Comparison of ENCODE assay signal across 8 mouse cellular contexts in genomic region chr19:25407185-25407886, GRCm38 (mm10).
DNase-seq lines count a peak whose midpoint lies in the region; ATAC-seq lines count a peak whose summit lies in the region.

No protein-coding gene starts in this region.

- no peaks in the 10 kb centered on the region for H3K9me3 ChIP-seq in heart, embryonic 13.5 days
- H3K9me3 ChIP-seq in embryonic facial prominence, embryonic 12.5 days: no peaks in the 10 kb centered on the region
- no peaks in the 10 kb centered on the region for H3K9me3 ChIP-seq in intestine, embryonic 16.5 days (ENCODE audit: control insufficient read depth, low read length)
- no peaks in the 10 kb centered on the region for H3K9me3 ChIP-seq in midbrain, embryonic 14.5 days (ENCODE audit: control insufficient read depth, low read length)

- peaks cover 35% of the 10 kb centered on the region for H3K36me3 ChIP-seq in heart, embryonic 13.5 days
- peaks cover 29% of the 10 kb centered on the region for H3K36me3 ChIP-seq in embryonic facial prominence, embryonic 12.5 days
- H3K36me3 ChIP-seq in intestine, embryonic 16.5 days (ENCODE audit: control insufficient read depth, insufficient read depth, low read length): peaks cover 19% of the 10 kb centered on the region
- H3K36me3 ChIP-seq in midbrain, embryonic 14.5 days (ENCODE audit: control insufficient read depth, insufficient read depth, low read length): no peaks in the 10 kb centered on the region

- peaks cover 88% of the 10 kb centered on the region for H3K4me1 ChIP-seq in heart, embryonic 13.5 days
- H3K4me1 ChIP-seq in embryonic facial prominence, embryonic 12.5 days: peaks cover 26% of the 10 kb centered on the region
- H3K4me1 ChIP-seq in intestine, embryonic 16.5 days (ENCODE audit: control insufficient read depth, insufficient read depth, low read length): peaks cover 19% of the 10 kb centered on the region
- peaks cover 14% of the 10 kb centered on the region for H3K4me1 ChIP-seq in midbrain, embryonic 14.5 days (ENCODE audit: control insufficient read depth, insufficient read depth, low read length)

- no peaks in the 10 kb centered on the region for H3K27me3 ChIP-seq in heart, embryonic 13.5 days (replicated peaks)
- no peaks in the 10 kb centered on the region for H3K27me3 ChIP-seq in embryonic facial prominence, embryonic 12.5 days
- H3K27me3 ChIP-seq in intestine, embryonic 16.5 days (replicated peaks; ENCODE audit: control insufficient read depth, insufficient read depth, low read length): no peaks in the 10 kb centered on the region
- H3K27me3 ChIP-seq in midbrain, embryonic 14.5 days (ENCODE audit: control insufficient read depth, insufficient read depth, low read length): peaks cover 13% of the 10 kb centered on the region; the same call in 1 of the 2 replicates

- no peak for DNase-seq in heart, adult 9 months (ENCODE audit: low spot score in 2 of 2)
- no peak for DNase-seq in midbrain, embryonic 14.5 days
- DNase-seq in right cerebral cortex, adult 2 months (ENCODE audit: low spot score in 2 of 2): no peak
- no peak for DNase-seq in cerebellum, adult 11 months
- no peak for DNase-seq in retina, embryonic 14.5 days (ENCODE audit: low spot score)

- no peak for ATAC-seq in heart, embryonic 13.5 days (ENCODE audit: extremely low read depth, insufficient number of reproducible peaks, low FRiP score, low TSS enrichment)
- no peak; the same call in none of the 2 replicates for ATAC-seq in embryonic facial prominence, embryonic 12.5 days (ENCODE audit: insufficient number of reproducible peaks, insufficient read depth, low FRiP score, low TSS enrichment)
- ATAC-seq in intestine, embryonic 16.5 days: no peak
- ATAC-seq in midbrain, embryonic 14.5 days (ENCODE audit: low FRiP score, low TSS enrichment): no peak

- peak overlapping the region; percentile 85 for H3K4me2 ChIP-seq in heart, embryonic 13.5 days
- H3K4me2 ChIP-seq in embryonic facial prominence, embryonic 12.5 days (replicated peaks): peak overlapping the region; percentile 92
- peak overlapping the region; percentile 86 for H3K4me2 ChIP-seq in intestine, embryonic 16.5 days (ENCODE audit: low read depth, low read length)
- H3K4me2 ChIP-seq in midbrain, embryonic 14.5 days (ENCODE audit: low read length): peak overlapping the region; percentile 68

- peak overlapping the region; percentile 62 for H3K4me3 ChIP-seq in heart, embryonic 13.5 days
- H3K4me3 ChIP-seq in embryonic facial prominence, embryonic 12.5 days: peak overlapping the region; percentile 44
- peak overlapping the region; percentile 53 for H3K4me3 ChIP-seq in intestine, embryonic 16.5 days (ENCODE audit: low read length)
- peak overlapping the region; percentile 32 for H3K4me3 ChIP-seq in midbrain, embryonic 14.5 days (replicated peaks; ENCODE audit: low read depth, low read length)

- peak overlapping the region; percentile 97 for H3K27ac ChIP-seq in heart, embryonic 13.5 days (replicated peaks)
- H3K27ac ChIP-seq in embryonic facial prominence, embryonic 12.5 days: peak overlapping the region; percentile 90
- H3K27ac ChIP-seq in intestine, embryonic 16.5 days (ENCODE audit: low read length): peak overlapping the region; percentile 82
- 0 out of 2 replicates have a peak overlapping the region, but pooled peaks have one; percentile 32 for H3K27ac ChIP-seq in midbrain, embryonic 14.5 days (replicated peaks; ENCODE audit: low read depth, low read length)

- H3K9ac ChIP-seq in heart, embryonic 13.5 days: peak overlapping the region; percentile 91
- H3K9ac ChIP-seq in embryonic facial prominence, embryonic 12.5 days: peak overlapping the region; percentile 54
- peak overlapping the region; percentile 69 for H3K9ac ChIP-seq in intestine, embryonic 16.5 days (ENCODE audit: low read depth, low read length)
- peak overlapping the region; percentile 42 for H3K9ac ChIP-seq in midbrain, embryonic 14.5 days (replicated peaks; ENCODE audit: low read length)

- 4% methylated on average over 10 of the region's 10 CpGs for WGBS in heart, embryonic 13.5 days
- 8% methylated on average over 10 of the region's 10 CpGs for WGBS in embryonic facial prominence, embryonic 12.5 days
- WGBS in intestine, embryonic 16.5 days: 13% methylated on average over 10 of the region's 10 CpGs
- 27% methylated on average over 10 of the region's 10 CpGs for WGBS in midbrain, embryonic 14.5 days

Comparison
In these comparisons a context has a peak if more than half of its experiments do, and no peak if none do; other contexts are left out.
1. H3K27ac ChIP-seq: peak in every context shown above with its lines; median percentile 97 in heart, embryonic 13.5 days; 90 in embryonic facial prominence, embryonic 12.5 days; 82 in intestine, embryonic 16.5 days; 32 in midbrain, embryonic 14.5 days.